Mouse (Mus musculus) testis, adult 2 months (tissue): ENCODE results near the gene Gm11077.

Source experiments
- CTCF ChIP-seq: fragments of 200-500 bp; IDR thresholded peaks from 2 replicates; pipeline ENCODE4 v1.5.1; 2012; ENCODE audit warnings: low read depth, mild to moderate bottlenecking, inconsistent platforms, low read length, moderate library complexity; ENCODE audit not compliant: control insufficient read depth, insufficient read depth, insufficient replicate concordance
- POLR2A ChIP-seq: fragments of 200-500 bp; IDR thresholded peaks from 2 replicates; pipeline ENCODE4 v1.6.1; 2012; ENCODE audit warnings: low read depth, mild to moderate bottlenecking, inconsistent platforms, low read length, moderate library complexity; ENCODE audit not compliant: control insufficient read depth

DNA sequence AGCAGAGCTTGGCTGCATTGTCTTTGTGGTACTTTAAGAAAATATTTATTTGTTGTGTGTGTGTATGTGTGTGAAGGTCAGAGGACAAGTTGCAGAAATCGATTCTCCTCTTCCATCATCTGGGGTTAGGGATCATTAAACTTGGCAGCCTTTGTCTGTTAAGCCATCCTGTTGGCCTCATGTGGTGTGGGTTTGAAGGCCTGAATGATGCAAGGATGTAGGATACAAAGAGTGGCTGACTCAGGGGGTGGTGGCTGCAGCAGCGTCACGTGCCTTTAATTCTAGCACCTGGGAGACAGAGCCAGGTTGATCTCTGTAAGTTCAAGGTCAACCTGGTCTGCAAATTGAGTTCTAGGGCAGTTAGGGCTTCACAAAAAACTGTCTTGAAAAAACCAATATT lies 16.5 kb downstream of the Gm11077 start:
- TF ChIP-seq POLR2A, result no peak
- no peak for TF ChIP-seq CTCF
